Mouse (Mus musculus) kidney, postnatal 14 days (tissue): ENCODE measurements around the gene Sars2.
A peak's percentile ranks its signal among the peaks of the same experiment; 100 is the strongest.

ENCODE experiments used
- DNase-seq: peaks from one replicate; pipeline ENCODE4 v3.0.0; 2022; ENCODE audit warnings: mixed read lengths

Sars2 gene

GRCm38 (mm10) chr7:28727649-28728340, 14.0 kb upstream of the Sars2 start:
- DNase-seq, result no peak

- peak; percentile 92 for DNase-seq
Observed at GRCm38 (mm10) chr7:28732341-28733142, 9.2 kb upstream of the Sars2 start.

GRCm38 (mm10) chr7:28733211-28733610, 8.6 kb upstream of the Sars2 start:
- DNase-seq, result no peak

- DNase-seq, result no peak
Observed at GRCm38 (mm10) chr7:28735701-28736100, 6.1 kb upstream of the Sars2 start.

GRCm38 (mm10) chr7:28739829-28740228, 2.0 kb upstream of the Sars2 start:
- no peak for DNase-seq

- no peak for DNase-seq
Observed at GRCm38 (mm10) chr7:28740949-28741348, 843 bp upstream of the Sars2 start.

- no peak for DNase-seq
Observed at GRCm38 (mm10) chr7:28741368-28741708, 454 bp upstream of the Sars2 start.

- no peak for DNase-seq
Observed at GRCm38 (mm10) chr7:28749935-28750334, 8.1 kb downstream of the Sars2 start.

GRCm38 (mm10) chr7:28756079-28756478, 14.3 kb downstream of the Sars2 start, which contains the start of gene Ccer2:
Gene Ccer2, plus strand, starts transcription at chr7:28756174.
- no peak for DNase-seq

- no peak for DNase-seq
Observed at GRCm38 (mm10) chr7:28758623-28759022, 16.8 kb downstream of the Sars2 start.

- no peak for DNase-seq
Observed at GRCm38 (mm10) chr7:28761907-28762306, 20.1 kb downstream of the Sars2 start.

GRCm38 (mm10) chr7:28765211-28765610, 23.4 kb downstream of the Sars2 start:
- no peak for DNase-seq

- peak; percentile 99 for DNase-seq
Observed at GRCm38 (mm10) chr7:28766173-28766879, 24.5 kb downstream of the Sars2 start, which contains the start of gene Sirt2. Gene Sirt2, plus strand, starts transcription at chr7:28766735.

GRCm38 (mm10) chr7:28766910-28767309, 25.1 kb downstream of the Sars2 start:
- DNase-seq, result no peak

- no peak for DNase-seq
Observed at GRCm38 (mm10) chr7:28767462-28767965, 25.7 kb downstream of the Sars2 start, which contains the start of gene Nfkbib. Gene Nfkbib, minus strand, starts transcription at chr7:28767512.

GRCm38 (mm10) chr7:28769414-28769958, 27.7 kb downstream of the Sars2 start:
- DNase-seq, result no peak

GRCm38 (mm10) chr7:28770309-28770708, 28.5 kb downstream of the Sars2 start:
- DNase-seq, result no peak

GRCm38 (mm10) chr7:28771867-28772266, 30.1 kb downstream of the Sars2 start:
- DNase-seq, result no peak

- DNase-seq, result no peak
Observed at GRCm38 (mm10) chr7:28773163-28773562, 31.4 kb downstream of the Sars2 start.

- DNase-seq, result no peak
Observed at GRCm38 (mm10) chr7:28774164-28774563, 32.4 kb downstream of the Sars2 start.

GRCm38 (mm10) chr7:28775129-28775528, 33.3 kb downstream of the Sars2 start:
- no peak for DNase-seq

- no peak for DNase-seq
Observed at GRCm38 (mm10) chr7:28778825-28779224, 37.0 kb downstream of the Sars2 start.
